Mouse (Mus musculus): Measurements from ENCODE around the gene Gdf5.

GRCm38 (mm10) chr2:155946499-155946898 lies 1.3 kb upstream of the Gdf5 start:
- TF ChIP-seq CTCF (IDR thresholded peaks at IDR 0.05; ENCODE audit: borderline replicate concordance, insufficient read depth, low read length) (no peak), POLR2A (IDR thresholded peaks at IDR 0.05; ENCODE audit: low read depth, low read length) (no peak)
